Mouse (Mus musculus) midbrain, postnatal 0 days (tissue): ENCODE measurements at regions not wholly inside any gene's neighbourhood (a gene's known extent, or its start where the extent isn't known, plus 50 kb on each side); places are given as distances from the start of the nearest gene placed in this dataset.
"Not testable (repeated sequence)": the region's sequence is repeated elsewhere in the genome, so short reads cannot be mapped to it uniquely, and the experiment has no call there.

Experiments
- ATAC-seq: fragments of 200-750 bp; cut with Nextera tagmentation; 2 replicates; pipeline ENCODE4 v1.8.0; 2017; ENCODE audit warnings: moderate number of reproducible peaks, mild to moderate bottlenecking, moderate TSS enrichment, moderate library complexity; ENCODE audit not compliant: low FRiP score
- DNase-seq: peaks from one replicate; pipeline ENCODE4 v3.0.0-alpha.2; 2015; ENCODE audit warnings: low spot score
- H3K27ac ChIP-seq: fragments of 300-500 bp; sonication (generic); 2 replicates; pipeline ENCODE4 v1.5.1; 2014; ENCODE audit warnings: low read depth, mild to moderate bottlenecking, low read length, mixed read lengths
- H3K27me3 ChIP-seq: fragments of 300-500 bp; sonication (generic); 2 replicates; pipeline ENCODE4 v1.6.1; 2014; ENCODE audit warnings: low read length, control low read depth, mixed read lengths; ENCODE audit not compliant: insufficient read depth
- H3K36me3 ChIP-seq: fragments of 300-500 bp; sonication (generic); 2 replicates; pipeline ENCODE4 v1.6.1; 2014; ENCODE audit warnings: low read length, control low read depth, mixed read lengths; ENCODE audit not compliant: insufficient read depth
- H3K4me1 ChIP-seq: fragments of 300-500 bp; sonication (generic); 2 replicates; pipeline ENCODE4 v1.6.1; 2014; ENCODE audit warnings: mild to moderate bottlenecking, control low read depth, antibody characterized with exemption, low read length, mixed read lengths; ENCODE audit not compliant: insufficient read depth
- H3K4me2 ChIP-seq: fragments of 300-500 bp; sonication (generic); 2 replicates; pipeline ENCODE4 v1.6.1; 2014; ENCODE audit warnings: low read depth, mild to moderate bottlenecking, low read length, mixed read lengths; ENCODE audit not compliant: poor library complexity, severe bottlenecking
- H3K4me3 ChIP-seq: fragments of 300-500 bp; sonication (generic); 2 replicates; pipeline ENCODE4 v1.5.1; 2014; ENCODE audit warnings: low read depth, mild to moderate bottlenecking, low read length, moderate library complexity
- H3K9ac ChIP-seq: fragments of 300-500 bp; sonication (generic); replicated peaks from 2 replicates; pipeline ENCODE4 v1.6.1; 2014; ENCODE audit warnings: mild to moderate bottlenecking, low read length, moderate library complexity, mixed read lengths; ENCODE audit not compliant: poor library complexity, severe bottlenecking
- H3K9me3 ChIP-seq: fragments of 300-500 bp; sonication (generic); 2 replicates; pipeline ENCODE4 v1.6.1; 2016; ENCODE audit warnings: low read length, control low read depth
- CTCF ChIP-seq: IDR thresholded peaks from 2 replicates; pipeline ENCODE4 v1.5.1; 2016; ENCODE audit warnings: antibody characterized with exemption, mild to moderate bottlenecking
- WGBS: fragments of 180-500 bp; shearing (Covaris S2); extraction: QIAGEN DNeasy Blood & Tissue Kit; methylation state at CpG from one replicate; pipeline ENCODE4 v1.1.7; 2014; 5-methylcytosine and 5-hydroxymethylcytosine counted together

GRCm38 (mm10) chrX:50588892-50589291 lies 160.6 kb upstream of the Olfr1324 start:
- DNase-seq: no peak
- H3K4me3 ChIP-seq: no peak overlapping the region
- H3K4me2 ChIP-seq: no peak overlapping the region
- H3K27me3 ChIP-seq: no peaks in the 10 kb centered on the region
- no peak for ATAC-seq
- H3K9me3 ChIP-seq: no peaks in the 10 kb centered on the region
- H3K4me1 ChIP-seq: no peaks in the 10 kb centered on the region
- H3K9ac ChIP-seq: no peak overlapping the region
- no peak for TF ChIP-seq CTCF
- H3K27ac ChIP-seq: no peak overlapping the region
- H3K36me3 ChIP-seq: peaks cover 5% of the 10 kb centered on the region; the same call in 1 of the 2 replicates
- WGBS: 91% methylated on average over 6 of the region's 6 CpGs

GRCm38 (mm10) chrX:50583741-50584580 lies 155.7 kb upstream of the Olfr1324 start:
- Histone ChIP-seq H3K36me3 (peaks cover 4% of the 10 kb centered on the region; the same call in 1 of the 2 replicates), H3K4me1 (no peaks in the 10 kb centered on the region), H3K9me3 (no peaks in the 10 kb centered on the region), H3K27me3 (no peaks in the 10 kb centered on the region), H3K9ac (no peak overlapping the region), H3K4me3 (no peak overlapping the region), H3K4me2 (no peak overlapping the region), H3K27ac (no peak overlapping the region)
- peak; percentile 75 for TF ChIP-seq CTCF
- ATAC-seq (no peak), DNase-seq (peak; percentile 61)
- 69% methylated on average over 12 of the region's 12 CpGs for WGBS

- no peak overlapping the region for H3K4me2 ChIP-seq
- H3K27ac ChIP-seq: no peak overlapping the region
These were observed 151.9 kb upstream of the Olfr1324 start for GRCm38 (mm10) chrX:50580200-50580599.

GRCm38 (mm10) chrX:50576824-50577223 lies 148.5 kb upstream of the Olfr1324 start:
- Histone ChIP-seq H3K4me1 (no peaks in the 10 kb centered on the region), H3K4me2 (no peak overlapping the region), H3K4me3 (no peak overlapping the region), H3K9me3 (no peaks in the 10 kb centered on the region), H3K27ac (no peak overlapping the region; the same call in 1 of the 2 replicates), H3K36me3 (no peaks in the 10 kb centered on the region), H3K27me3 (no peaks in the 10 kb centered on the region), H3K9ac (no peak overlapping the region)
- peak; percentile 74 for TF ChIP-seq CTCF
- ATAC-seq: no peak
- peak; percentile 69 for DNase-seq
- 51% methylated on average over 7 of the region's 7 CpGs for WGBS

More at GRCm38 (mm10) chrX:50580200-50580599, 151.9 kb upstream of the Olfr1324 start:
- TF ChIP-seq CTCF: peak; percentile 69
- Histone ChIP-seq H3K27me3 (no peaks in the 10 kb centered on the region), H3K4me1 (no peaks in the 10 kb centered on the region), H3K9ac (no peak overlapping the region), H3K36me3 (peaks cover 4% of the 10 kb centered on the region; the same call in 1 of the 2 replicates), H3K9me3 (no peaks in the 10 kb centered on the region), H3K4me3 (no peak overlapping the region)
- DNase-seq (peak; percentile 55), ATAC-seq (no peak)
- 74% methylated on average over 7 of the region's 7 CpGs for WGBS

- ATAC-seq, H3K4me2 ChIP-seq, H3K27me3 ChIP-seq, H3K9ac ChIP-seq, H3K9me3 ChIP-seq, H3K27ac ChIP-seq, H3K4me1 ChIP-seq, H3K36me3 ChIP-seq, H3K4me3 ChIP-seq: not testable (repeated sequence)
- peak; percentile 74 for TF ChIP-seq CTCF
- DNase-seq: peak; percentile 75
- WGBS: 63% methylated on average over 14 of the region's 14 CpGs
These were observed 144.1 kb upstream of the Olfr1324 start for GRCm38 (mm10) chrX:50572191-50573095.

- H3K27me3 ChIP-seq: no peaks in the 10 kb centered on the region
- 65% methylated on average over 6 of the region's 6 CpGs for WGBS
- no peak for ATAC-seq
- no peak overlapping the region for H3K4me2 ChIP-seq
- no peaks in the 10 kb centered on the region for H3K36me3 ChIP-seq
- no peak overlapping the region for H3K9ac ChIP-seq
- H3K27ac ChIP-seq: no peak overlapping the region
- peak; percentile 71 for TF ChIP-seq CTCF
- peak; percentile 59 for DNase-seq
- no peak overlapping the region for H3K4me3 ChIP-seq
- no peaks in the 10 kb centered on the region for H3K4me1 ChIP-seq
- H3K9me3 ChIP-seq: no peaks in the 10 kb centered on the region
These were observed 140.8 kb upstream of the Olfr1324 start for GRCm38 (mm10) chrX:50569087-50569486.
